Comparison of ENCODE assay signal across 8 mouse cellular contexts in the genomic region with DNA sequence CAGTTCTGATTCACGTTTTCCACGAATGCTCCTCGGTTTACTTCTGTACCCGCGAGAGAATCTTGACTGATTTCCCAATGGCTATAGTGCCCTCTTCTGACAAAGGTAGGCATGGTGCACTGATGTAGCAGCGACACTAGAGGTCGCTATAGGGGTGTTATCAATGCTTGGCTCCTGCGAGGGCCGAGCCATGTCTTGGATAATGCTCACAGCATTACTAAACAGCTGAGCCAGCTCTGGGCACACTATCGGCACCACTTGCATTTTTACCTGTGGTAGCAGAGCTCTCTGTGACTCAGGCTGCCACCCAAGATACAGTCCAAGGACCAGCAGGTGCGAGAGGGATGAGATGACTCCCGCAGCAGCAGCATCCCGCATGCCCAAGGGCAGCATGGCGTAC. TPM values are rescaled to one million over a fixed set of nuclear protein-coding genes. Genes with fewer than 3 reads are reported as not detected.
DNase-seq lines count a peak whose midpoint lies in the region; ATAC-seq and TF ChIP-seq lines count a peak whose summit lies in the region.

No protein-coding gene starts in this region.

- H3K9ac ChIP-seq in forebrain, embryonic 16.5 days (replicated peaks; ENCODE audit: low read depth, low read length), result no peak overlapping the region
- no peak overlapping the region for H3K9ac ChIP-seq in hindbrain, embryonic 14.5 days

- H3K4me1 ChIP-seq in forebrain, embryonic 16.5 days (replicated peaks; ENCODE audit: control insufficient read depth, insufficient read depth, low read length), result peaks cover 8% of the 10 kb centered on the region
- H3K4me1 ChIP-seq in hindbrain, embryonic 14.5 days (replicated peaks; ENCODE audit: control insufficient read depth, insufficient read depth, low read length), result peaks cover 4% of the 10 kb centered on the region; the same call in 1 of the 2 replicates
- H3K4me1 ChIP-seq in small intestine, adult 2 months (ENCODE audit: control insufficient read depth, insufficient read depth, insufficient read length, low read length), result no peaks in the 10 kb centered on the region

- peaks cover 44% of the 10 kb centered on the region for H3K27me3 ChIP-seq in forebrain, embryonic 16.5 days (replicated peaks; ENCODE audit: control insufficient read depth, insufficient read depth, low read length)
- H3K27me3 ChIP-seq in hindbrain, embryonic 14.5 days (ENCODE audit: control insufficient read depth, insufficient read depth, low read length), result peaks cover 50% of the 10 kb centered on the region
- H3K27me3 ChIP-seq in small intestine, adult 2 months (ENCODE audit: control insufficient read depth, insufficient read depth, low read length), result no peaks in the 10 kb centered on the region

- no peak overlapping the region; the same call in 1 of the 2 replicates for H3K4me3 ChIP-seq in forebrain, embryonic 16.5 days (replicated peaks; ENCODE audit: low read length)
- no peak overlapping the region; the same call in 1 of the 2 replicates for H3K4me3 ChIP-seq in hindbrain, embryonic 14.5 days (replicated peaks; ENCODE audit: low read length)
- H3K4me3 ChIP-seq in small intestine, adult 2 months (ENCODE audit: low read depth, low read length), result peak overlapping the region; percentile 16; the same call in 1 of the 2 replicates

- intact Hi-C loops in heart, postnatal 25 days (cut with DNase I), result loop anchor here (2.0 kb wide), 1 partner anchor 81 kb away; no protein-coding TSS in a partner anchor

- H3K4me2 ChIP-seq in forebrain, embryonic 16.5 days (ENCODE audit: low read length), result peak overlapping the region; percentile 4; the same call in 1 of the 2 replicates
- peak overlapping the region; percentile 36 for H3K4me2 ChIP-seq in hindbrain, embryonic 14.5 days (replicated peaks)

- peak; percentile 79 for ATAC-seq in forebrain, embryonic 16.5 days
- peak; percentile 78; the same call in 1 of the 2 replicates for ATAC-seq in hindbrain, embryonic 14.5 days (ENCODE audit: low FRiP score)
- ATAC-seq in megakaryocyte progenitor cell, adult 5-6 weeks (replicated peaks; ENCODE audit: poor library complexity), result peak; percentile 96

- peak; percentile 97 for DNase-seq in heart, adult 11 months
- no peak for DNase-seq in heart, postnatal 25 days (ENCODE audit: low spot score)
- DNase-seq in cerebellum, adult 11-12 months, result peak; percentile 48
- DNase-seq in hindbrain, embryonic 14.5 days (ENCODE audit: low spot score), result peak; percentile 88
- peak; percentile 21 to 47 for DNase-seq in layer of hippocampus, postnatal 25 days (ENCODE audit: extremely low spot score in 1 of 2, low spot score in 1 of 2)

- H3K9me3 ChIP-seq in forebrain, embryonic 16.5 days (ENCODE audit: control insufficient read depth, low read length), result no peaks in the 10 kb centered on the region
- H3K9me3 ChIP-seq in hindbrain, embryonic 14.5 days (ENCODE audit: control insufficient read depth, low read length), result no peaks in the 10 kb centered on the region

- no peaks in the 10 kb centered on the region for H3K36me3 ChIP-seq in forebrain, embryonic 16.5 days (ENCODE audit: control insufficient read depth, insufficient read depth)
- no peaks in the 10 kb centered on the region for H3K36me3 ChIP-seq in hindbrain, embryonic 14.5 days (replicated peaks; ENCODE audit: control insufficient read depth, insufficient read depth)
- H3K36me3 ChIP-seq in small intestine, adult 2 months (ENCODE audit: control insufficient read depth, insufficient read depth, low read length), result peaks cover 6% of the 10 kb centered on the region; the same call in 1 of the 2 replicates

- WGBS in forebrain, embryonic 16.5 days, result 12% methylated on average over 14 of the region's 14 CpGs
- WGBS in hindbrain, embryonic 14.5 days, result 17% methylated on average over 14 of the region's 14 CpGs
- 17% methylated on average over 14 of the region's 14 CpGs for WGBS in small intestine, adult 2 months

- TF ChIP-seq POLR2A in small intestine, adult 2 months (IDR thresholded peaks at IDR 0.05; ENCODE audit: low read depth, low read length), result no peak

- no peak overlapping the region for H3K27ac ChIP-seq in forebrain, embryonic 16.5 days (ENCODE audit: low read length)
- H3K27ac ChIP-seq in hindbrain, embryonic 14.5 days, result no peak overlapping the region
- H3K27ac ChIP-seq in small intestine, adult 2 months (ENCODE audit: insufficient read depth, low read depth, low read length), result no peak overlapping the region

- peak; percentile 96; the same call in 1 of the 2 replicates for TF ChIP-seq CTCF in small intestine, adult 2 months (IDR thresholded peaks at IDR 0.05; ENCODE audit: extremely low read depth, insufficient read length, insufficient replicate concordance, low read depth, low read length)

RNA-seq across cellular contexts. Expression of gene Adcy4, which starts 2.6 kb away (rescaled TPM):
- 10 to 100 TPM; 18.2 to 23.8 TPM for total RNA-seq in heart, postnatal 25 days (2021)
- polyA plus RNA-seq in forebrain, embryonic 16.5 days (2015; fragmentation: Nextera tagmentation; extraction: Ambion mirVana), result 3.2 and 3.7 TPM in 2 replicates
- polyA plus RNA-seq in hindbrain, embryonic 14.5 days (2014; fragmentation: Nextera tagmentation; extraction: Ambion mirVana), result 5.0 and 5.8 TPM in 2 replicates
- 1 to 10 TPM; 3.9 to 5.9 TPM for total RNA-seq in layer of hippocampus, postnatal 25 days (2021)
- total RNA-seq in megakaryocyte progenitor cell, adult 5-6 weeks (2015), result 0.05 TPM in 1 of 2 replicates, not detected in the other
- not detected in 2 replicates for total RNA-seq in megakaryocyte progenitor cell, adult 5-6 weeks (2017)
- polyA plus RNA-seq in small intestine, adult 2 months (2012; rRNA removed), result 3.3 and 6.1 TPM in 2 replicates

RNA-seq across cellular contexts. Expression of gene Ripk3, which starts 7.4 kb away (rescaled TPM):
- total RNA-seq in heart, postnatal 25 days (2021), result 1 to 10 TPM; 2.3 to 3.4 TPM
- 2.7 and 3.2 TPM in 2 replicates for polyA plus RNA-seq in forebrain, embryonic 16.5 days (2015; fragmentation: Nextera tagmentation; extraction: Ambion mirVana)
- polyA plus RNA-seq in hindbrain, embryonic 14.5 days (2014; fragmentation: Nextera tagmentation; extraction: Ambion mirVana), result 1.8 and 2.9 TPM in 2 replicates
- 1 to 10 TPM in 1 of 2 experiments, under 1 TPM in 1; 0.61 to 1.2 TPM for total RNA-seq in layer of hippocampus, postnatal 25 days (2021)
- 116 and 152 TPM in 2 replicates for total RNA-seq in megakaryocyte progenitor cell, adult 5-6 weeks (2015)
- total RNA-seq in megakaryocyte progenitor cell, adult 5-6 weeks (2017), result 25.3 and 49.9 TPM in 2 replicates
- 24.7 and 42.1 TPM in 2 replicates for polyA plus RNA-seq in small intestine, adult 2 months (2012; rRNA removed)

RNA-seq across cellular contexts. Expression of gene Ltb4r1, which starts 15.5 kb away (rescaled TPM):
- total RNA-seq in heart, postnatal 25 days (2021), result under 1 TPM in 1 of 2 experiments, not detected in 1; 0.18 TPM
- 0.24 and 0.25 TPM in 2 replicates for polyA plus RNA-seq in forebrain, embryonic 16.5 days (2015; fragmentation: Nextera tagmentation; extraction: Ambion mirVana)
- polyA plus RNA-seq in hindbrain, embryonic 14.5 days (2014; fragmentation: Nextera tagmentation; extraction: Ambion mirVana), result 0.20 TPM in 1 of 2 replicates, not detected in the other
- under 1 TPM in 1 of 2 experiments, not detected in 1; 0.32 TPM for total RNA-seq in layer of hippocampus, postnatal 25 days (2021)
- total RNA-seq in megakaryocyte progenitor cell, adult 5-6 weeks (2015), result 18.5 and 19.9 TPM in 2 replicates
- total RNA-seq in megakaryocyte progenitor cell, adult 5-6 weeks (2017), result 31.4 and 42.4 TPM in 2 replicates
- polyA plus RNA-seq in small intestine, adult 2 months (2012; rRNA removed), result 25.3 and 26.4 TPM in 2 replicates

RNA-seq across cellular contexts. Expression of gene Ltb4r2, which starts 20.1 kb away (rescaled TPM):
- under 1 TPM; 0.06 to 0.13 TPM for total RNA-seq in heart, postnatal 25 days (2021)
- 0.21 and 0.38 TPM in 2 replicates for polyA plus RNA-seq in forebrain, embryonic 16.5 days (2015; fragmentation: Nextera tagmentation; extraction: Ambion mirVana)
- 0.36 and 0.70 TPM in 2 replicates for polyA plus RNA-seq in hindbrain, embryonic 14.5 days (2014; fragmentation: Nextera tagmentation; extraction: Ambion mirVana)
- under 1 TPM; 0.10 to 0.19 TPM for total RNA-seq in layer of hippocampus, postnatal 25 days (2021)
- total RNA-seq in megakaryocyte progenitor cell, adult 5-6 weeks (2015), result 0.39 and 0.44 TPM in 2 replicates
- total RNA-seq in megakaryocyte progenitor cell, adult 5-6 weeks (2017), result 0.47 and 0.62 TPM in 2 replicates
- polyA plus RNA-seq in small intestine, adult 2 months (2012; rRNA removed), result 65.3 and 90.6 TPM in 2 replicates

RNA-seq across cellular contexts. Expression of gene Cideb, which starts 23.1 kb away (rescaled TPM):
- total RNA-seq in heart, postnatal 25 days (2021), result under 1 TPM; 0.56 to 0.83 TPM
- 0.21 TPM in 1 of 2 replicates, not detected in the other for polyA plus RNA-seq in forebrain, embryonic 16.5 days (2015; fragmentation: Nextera tagmentation; extraction: Ambion mirVana)
- not detected in 2 replicates for polyA plus RNA-seq in hindbrain, embryonic 14.5 days (2014; fragmentation: Nextera tagmentation; extraction: Ambion mirVana)
- 1 to 10 TPM; 1.4 to 2.1 TPM for total RNA-seq in layer of hippocampus, postnatal 25 days (2021)
- 0.20 and 0.77 TPM in 2 replicates for total RNA-seq in megakaryocyte progenitor cell, adult 5-6 weeks (2015)
- total RNA-seq in megakaryocyte progenitor cell, adult 5-6 weeks (2017), result 0.51 TPM in 1 of 2 replicates, not detected in the other
- 309 and 797 TPM in 2 replicates for polyA plus RNA-seq in small intestine, adult 2 months (2012; rRNA removed)

Comparison
In these comparisons a context has a peak if more than half of its experiments do, and no peak if none do; other contexts are left out.
1. RNA of gene Adcy4, which starts 2.6 kb away (total RNA-seq): 18.2 to 23.8 TPM in heart, postnatal 25 days and 3.9 to 5.9 TPM in layer of hippocampus, postnatal 25 days; 0.05 TPM in megakaryocyte progenitor cell, adult 5-6 weeks; every median in the first group is over 4 times any median in the second.
2. RNA of gene Ripk3, which starts 7.4 kb away (total RNA-seq): 25.3 to 152 TPM in megakaryocyte progenitor cell, adult 5-6 weeks; 2.3 to 3.4 TPM in heart, postnatal 25 days and 0.61 to 1.2 TPM in layer of hippocampus, postnatal 25 days; every median in the first group is over 4 times any median in the second.
3. RNA of gene Ltb4r1, which starts 15.5 kb away (total RNA-seq): 18.5 to 42.4 TPM in megakaryocyte progenitor cell, adult 5-6 weeks; 0.32 TPM in layer of hippocampus, postnatal 25 days and 0.18 TPM in heart, postnatal 25 days; every median in the first group is over 10 times any median in the second.
4. Peak in every context shown above with its lines, with median percentiles within 50 percentile points of each other: ATAC-seq.